Comparison of ENCODE assay signal across 14 mouse cellular contexts in genomic region chr10:99713129-99713528, GRCm38 (mm10). TPM values are rescaled to one million over a fixed set of nuclear protein-coding genes. Genes with fewer than 3 reads are reported as not detected.
"Had no signal": no experiment of that assay in that cellular context is flagged by ENCODE, and none has a peak within 500 bp of the region (broad histone marks: within the 10 kb centered on the region; RNA-seq: fewer than 3 reads in every experiment).

No protein-coding gene starts in this region.

- H3K4me2 ChIP-seq: liver, embryonic 11.5 days; liver, embryonic 15.5 days; lung, embryonic 15.5 days had no signal

- H3K36me3 ChIP-seq: limb, embryonic 10.5 days; liver, embryonic 15.5 days; lung, embryonic 15.5 days had no signal

- H3K27me3 ChIP-seq: liver, embryonic 15.5 days; lung, embryonic 15.5 days had no signal

- DNase-seq: kidney, postnatal 10 days; kidney, postnatal 4 days; lung, postnatal 14 days; right cerebral cortex, postnatal 14 days; thymus, postnatal 4 days had no signal

- H3K9ac ChIP-seq: liver, embryonic 15.5 days; lung, embryonic 15.5 days had no signal

- H3K27ac ChIP-seq: left cerebral cortex, adult 2 months; limb, embryonic 10.5 days; liver, embryonic 15.5 days; lung, embryonic 15.5 days; macrophage had no signal

- H3K4me3 ChIP-seq: left cerebral cortex, adult 2 months; limb, embryonic 10.5 days; liver, embryonic 15.5 days; lung, embryonic 15.5 days had no signal

- H3K9me3 ChIP-seq: limb, embryonic 10.5 days; liver, embryonic 15.5 days; lung, embryonic 15.5 days had no signal

- H3K4me1 ChIP-seq: limb, embryonic 10.5 days; liver, embryonic 15.5 days; lung, embryonic 15.5 days had no signal

RNA-seq across cellular contexts. Expression of gene Csl, which starts 46.3 kb away (rescaled TPM):
- total RNA-seq: midbrain, postnatal 0 days had no signal
- polyA plus RNA-seq: kidney, embryonic 14.5 days; limb, embryonic 10.5 days; lung, embryonic 15.5 days; macrophage; midbrain, postnatal 0 days; spleen, adult 2 months had no signal
